Mouse (Mus musculus): Measurements from ENCODE around the gene Myof. TPM values are rescaled to one million over a fixed set of nuclear protein-coding genes. Genes with fewer than 3 reads are reported as not detected.

Myof gene
- polyA plus RNA-seq, 1 experiment = 228 TPM

DNA sequence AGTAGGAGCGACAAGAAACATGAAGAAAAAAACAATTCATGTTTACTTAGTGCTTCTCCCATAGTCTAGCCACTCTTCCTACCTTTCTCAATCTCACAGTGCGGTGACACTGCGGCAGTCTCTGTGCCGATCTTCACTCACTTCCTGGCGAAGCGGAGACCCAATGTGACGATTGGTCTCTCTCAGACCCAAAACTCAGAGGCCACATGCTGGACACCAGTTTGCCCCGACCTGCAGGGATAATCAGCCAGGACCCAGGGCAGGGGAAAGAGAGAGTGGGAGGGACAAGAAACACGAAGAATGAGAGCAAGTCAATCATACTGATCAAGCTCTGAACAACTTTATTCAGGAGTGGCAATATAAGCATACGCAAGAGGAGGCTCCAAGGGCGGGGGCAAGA is 31.7 kb upstream of the Myof start:
- TF ChIP-seq POLR2A (IDR thresholded peaks at IDR 0.05; ENCODE audit: low read depth, low read length) (no peak), CTCF (IDR thresholded peaks at IDR 0.05; ENCODE audit: borderline replicate concordance, insufficient read depth, low read length) (no peak)
- no peak overlapping the region for H3K27ac ChIP-seq (ENCODE audit: insufficient read depth, low read length)
- no peaks in the 10 kb centered on the region for H3K4me1 ChIP-seq (ENCODE audit: control insufficient read depth, insufficient read depth, low read length)
- H3K4me3 ChIP-seq (ENCODE audit: insufficient read depth, low read length) = no peak overlapping the region

DNA sequence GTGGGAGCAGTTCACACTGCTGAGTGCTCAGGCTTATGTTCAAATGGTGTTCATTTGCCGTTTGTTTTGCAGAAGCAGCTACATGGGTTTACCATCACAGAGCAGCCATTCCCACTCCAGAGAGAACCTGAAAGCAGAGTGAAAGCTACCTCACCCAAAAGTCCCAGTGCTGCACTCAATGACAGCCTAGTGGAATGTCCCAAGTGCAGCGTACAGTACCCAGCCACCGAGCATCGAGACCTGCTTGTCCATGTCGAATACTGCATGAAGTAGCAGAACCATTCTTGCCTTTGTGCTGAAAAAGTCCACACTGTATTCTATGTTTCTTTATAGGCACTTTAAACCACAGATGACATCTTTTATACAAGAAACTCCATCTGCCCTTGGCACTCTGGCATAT is 29.8 kb upstream of the Myof start:
- H3K4me3 ChIP-seq (ENCODE audit: insufficient read depth, low read length) = no peak overlapping the region
- H3K4me1 ChIP-seq (ENCODE audit: control insufficient read depth, insufficient read depth, low read length) = no peaks in the 10 kb centered on the region
- TF ChIP-seq POLR2A (IDR thresholded peaks at IDR 0.05; ENCODE audit: low read depth, low read length) (no peak), CTCF (IDR thresholded peaks at IDR 0.05; ENCODE audit: borderline replicate concordance, insufficient read depth, low read length) (no peak)
- H3K27ac ChIP-seq (ENCODE audit: insufficient read depth, low read length) = no peak overlapping the region

DNA sequence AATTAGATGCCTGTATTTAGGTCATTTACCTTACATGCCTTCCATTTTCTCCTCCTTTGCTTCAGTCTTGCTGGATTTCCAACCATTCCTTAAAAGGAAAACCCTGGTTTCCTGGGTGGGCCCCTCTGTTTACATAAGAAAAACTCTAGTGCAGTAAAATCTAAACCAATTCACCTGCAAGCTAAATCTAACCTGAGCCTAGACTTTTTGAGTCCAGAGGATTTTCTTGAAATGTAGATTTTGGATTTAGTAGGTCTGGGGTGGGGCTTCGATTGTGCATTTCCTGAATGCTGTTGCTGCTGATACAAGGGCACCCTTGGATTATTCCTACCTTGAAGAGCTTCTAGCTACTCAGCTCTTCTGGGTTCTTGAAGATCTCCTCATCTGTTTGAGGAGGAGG is 20.7 kb upstream of the Myof start:
- H3K27ac ChIP-seq (ENCODE audit: insufficient read depth, low read length) = no peak overlapping the region
- no peak overlapping the region for H3K4me3 ChIP-seq (ENCODE audit: insufficient read depth, low read length)
- TF ChIP-seq POLR2A (IDR thresholded peaks at IDR 0.05; ENCODE audit: low read depth, low read length) (no peak), CTCF (IDR thresholded peaks at IDR 0.05; ENCODE audit: borderline replicate concordance, insufficient read depth, low read length) (no peak)
- H3K4me1 ChIP-seq (ENCODE audit: control insufficient read depth, insufficient read depth, low read length) = no peaks in the 10 kb centered on the region

GRCm38 (mm10) chr19:38063201-38063600 is 19.8 kb upstream of the Myof start:
- Histone ChIP-seq H3K27ac (ENCODE audit: insufficient read depth, low read length) (no peak overlapping the region), H3K4me3 (ENCODE audit: insufficient read depth, low read length) (no peak overlapping the region), H3K4me1 (ENCODE audit: control insufficient read depth, insufficient read depth, low read length) (no peaks in the 10 kb centered on the region)
- no peak for TF ChIP-seq CTCF (IDR thresholded peaks at IDR 0.05; ENCODE audit: borderline replicate concordance, insufficient read depth, low read length)
- no peak for TF ChIP-seq POLR2A (IDR thresholded peaks at IDR 0.05; ENCODE audit: low read depth, low read length)

- peaks cover 4% of the 10 kb centered on the region; the same call in 1 of the 2 replicates for H3K4me1 ChIP-seq (ENCODE audit: control insufficient read depth, insufficient read depth, low read length)
- no peak overlapping the region for H3K27ac ChIP-seq (ENCODE audit: insufficient read depth, low read length)
- TF ChIP-seq POLR2A (IDR thresholded peaks at IDR 0.05; ENCODE audit: low read depth, low read length) = no peak
- TF ChIP-seq CTCF (IDR thresholded peaks at IDR 0.05; ENCODE audit: borderline replicate concordance, insufficient read depth, low read length) = no peak
- H3K4me3 ChIP-seq (ENCODE audit: insufficient read depth, low read length) = no peak overlapping the region
Measured at GRCm38 (mm10) chr19:38056931-38057330, 13.6 kb upstream of the Myof start.

GRCm38 (mm10) chr19:38056276-38056675 is 12.9 kb upstream of the Myof start:
- peaks cover 4% of the 10 kb centered on the region; the same call in 1 of the 2 replicates for H3K4me1 ChIP-seq (ENCODE audit: control insufficient read depth, insufficient read depth, low read length)
- peak overlapping the region; percentile 39; the same call in 1 of the 2 replicates for H3K4me3 ChIP-seq (ENCODE audit: insufficient read depth, low read length)
- TF ChIP-seq CTCF (IDR thresholded peaks at IDR 0.05; ENCODE audit: borderline replicate concordance, insufficient read depth, low read length) (no peak), POLR2A (IDR thresholded peaks at IDR 0.05; ENCODE audit: low read depth, low read length) (no peak)
- H3K27ac ChIP-seq (ENCODE audit: insufficient read depth, low read length) = no peak overlapping the region

GRCm38 (mm10) chr19:38055798-38056197 is 12.4 kb upstream of the Myof start:
- TF ChIP-seq CTCF (IDR thresholded peaks at IDR 0.05; ENCODE audit: borderline replicate concordance, insufficient read depth, low read length) (no peak), POLR2A (IDR thresholded peaks at IDR 0.05; ENCODE audit: low read depth, low read length) (no peak)
- Histone ChIP-seq H3K4me3 (ENCODE audit: insufficient read depth, low read length) (peak overlapping the region; percentile 94), H3K27ac (ENCODE audit: insufficient read depth, low read length) (no peak overlapping the region)

GRCm38 (mm10) chr19:38054720-38055192 is 11.4 kb upstream of the Myof start, which contains the start of gene Cep55:
Gene Cep55 (plus strand): TSS chr19:38055011.
- 0 out of 2 replicates have a peak within 1 kb of the TSS, but pooled peaks have one; percentile 19 for H3K27ac ChIP-seq (ENCODE audit: insufficient read depth, low read length)
- peak within 1 kb of the TSS; percentile 94 for H3K4me3 ChIP-seq (ENCODE audit: insufficient read depth, low read length)
- peak; percentile 53; the same call in 1 of the 2 replicates for TF ChIP-seq POLR2A (IDR thresholded peaks at IDR 0.05; ENCODE audit: low read depth, low read length)
- no peak for TF ChIP-seq CTCF (IDR thresholded peaks at IDR 0.05; ENCODE audit: borderline replicate concordance, insufficient read depth, low read length)
- peaks cover 4% of the 10 kb centered on the region; the same call in 1 of the 2 replicates for H3K4me1 ChIP-seq (ENCODE audit: control insufficient read depth, insufficient read depth, low read length)

More at GRCm38 (mm10) chr19:38055798-38056197, 12.4 kb upstream of the Myof start:
- peaks cover 4% of the 10 kb centered on the region; the same call in 1 of the 2 replicates for H3K4me1 ChIP-seq (ENCODE audit: control insufficient read depth, insufficient read depth, low read length)

DNA sequence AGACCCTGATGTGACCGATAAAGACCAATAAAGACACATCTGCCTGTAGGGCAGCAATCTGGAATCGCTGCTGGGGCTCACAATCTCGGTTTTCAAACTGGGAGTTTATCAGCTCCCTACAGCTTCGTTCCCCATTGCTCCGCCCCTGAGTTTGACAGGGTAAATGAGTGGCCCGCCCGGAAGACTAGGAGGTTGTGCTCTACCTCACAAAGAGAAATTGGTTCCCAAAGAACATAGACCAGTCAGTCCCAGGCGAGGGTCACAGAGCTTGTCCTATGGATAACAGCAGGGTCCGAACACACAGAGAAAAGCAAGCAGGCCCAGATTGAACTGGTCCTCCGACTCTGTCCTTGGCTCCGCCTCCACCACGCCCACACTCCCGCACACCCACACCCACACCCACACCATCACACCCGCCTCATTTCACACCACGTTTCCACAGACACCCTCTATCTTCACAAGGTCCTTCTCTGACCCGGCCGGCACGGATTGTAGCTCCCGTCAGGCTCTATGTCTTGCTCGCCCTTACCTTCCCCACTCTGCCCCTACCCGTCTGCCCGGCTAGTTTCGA is 10.9 kb upstream of the Myof start:
- TF ChIP-seq POLR2A (IDR thresholded peaks at IDR 0.05; ENCODE audit: low read depth, low read length) (peak; percentile 61), CTCF (IDR thresholded peaks at IDR 0.05; ENCODE audit: borderline replicate concordance, insufficient read depth, low read length) (no peak)
- Histone ChIP-seq H3K27ac (ENCODE audit: insufficient read depth, low read length) (0 out of 2 replicates have a peak overlapping the region, but pooled peaks have one; percentile 19), H3K4me3 (ENCODE audit: insufficient read depth, low read length) (peak overlapping the region; percentile 84), H3K4me1 (ENCODE audit: control insufficient read depth, insufficient read depth, low read length) (peaks cover 4% of the 10 kb centered on the region; the same call in 1 of the 2 replicates)

Data from embryonic fibroblast, embryonic 13.5 days (primary cell).